Comparison of ENCODE assay signal across 9 mouse cellular contexts in genomic region chr9:51908255-51908654, GRCm38 (mm10).
"Had no signal": no experiment of that assay in that cellular context is flagged by ENCODE, and none has a peak within 500 bp of the region (broad histone marks: within the 10 kb centered on the region; RNA-seq: fewer than 3 reads in every experiment).

No protein-coding gene starts in this region.

- H3K27me3 ChIP-seq: kidney, embryonic 15.5 days; limb, embryonic 13.5 days; midbrain, embryonic 13.5 days had no signal

- H3K4me3 ChIP-seq: kidney, embryonic 15.5 days; layer of hippocampus, adult 2 months; limb, embryonic 10.5 days; limb, embryonic 13.5 days; midbrain, embryonic 13.5 days had no signal

- H3K4me2 ChIP-seq: kidney, embryonic 15.5 days; limb, embryonic 13.5 days; lung, embryonic 14.5 days; midbrain, embryonic 13.5 days had no signal

- H3K9ac ChIP-seq: kidney, embryonic 15.5 days; limb, embryonic 13.5 days; liver, embryonic 14.5 days; liver, postnatal 0 days; lung, embryonic 14.5 days; midbrain, embryonic 13.5 days had no signal

- H3K27ac ChIP-seq: kidney, embryonic 15.5 days; layer of hippocampus, adult 2 months; limb, embryonic 10.5 days; limb, embryonic 13.5 days; liver, embryonic 14.5 days; macrophage; midbrain, embryonic 13.5 days had no signal

- H3K4me1 ChIP-seq: limb, embryonic 10.5 days; midbrain, embryonic 13.5 days had no signal

- H3K36me3 ChIP-seq: kidney, embryonic 15.5 days; limb, embryonic 10.5 days; limb, embryonic 13.5 days; midbrain, embryonic 13.5 days had no signal

- H3K9me3 ChIP-seq: kidney, embryonic 15.5 days; limb, embryonic 10.5 days; midbrain, embryonic 13.5 days had no signal
